Mouse (Mus musculus) colon, adult 2 months (tissue): Measurements from ENCODE around the gene Tbck. TPM values are rescaled to one million over a fixed set of nuclear protein-coding genes. Genes with fewer than 3 reads are reported as not detected.

Experiments used
- polyA plus RNA-seq: library from polyadenylated mRNA; depleted of rRNA; stranded (reverse); fragments of >200 nt; gene quantifications from 2 replicates; pipeline ENCODE4 v1.2.3, GENCODE M21; 2012; rRNA removed

Tbck gene
- polyA plus RNA-seq, result 2.4 and 2.5 TPM in 2 replicates

GRCm38 (mm10) chr3:132683447-132684230 is at the start of gene Tbck:
Gene Tbck (plus strand): TSS chr3:132684144.

GRCm38 (mm10) chr3:132684231-132684928 is 436 bp downstream of the Tbck start, which contains the start of gene Aimp1:
Gene Aimp1 (minus strand): TSS chr3:132684370.

Other genes with a start within 250 kb of the Tbck start
- gene Gimd1, start 54.3 kb upstream of the Tbck start, polyA plus RNA-seq, result not detected in 2 replicates
- 7.1 TPM in 2 replicates for gene Aimp1, start 226 bp downstream of the Tbck start, polyA plus RNA-seq